Mouse (Mus musculus): ENCODE results near the gene Padi1.

The Padi1 gene

GRCm38 (mm10) chr4:140845666-140846065, at the start of gene Padi1:
Gene Padi1, minus strand, starts transcription at chr4:140845778.
- no peak for DNase-seq (ENCODE audit: low read depth)

GRCm38 (mm10) chr4:140892163-140892530, 46.6 kb upstream of the Padi1 start:
- DNase-seq (ENCODE audit: low read depth), result no peak

GRCm38 (mm10) chr4:140891525-140892162, 46.1 kb upstream of the Padi1 start:
- DNase-seq (ENCODE audit: low read depth), result no peak

- no peak for DNase-seq (ENCODE audit: low read depth)
Observed at GRCm38 (mm10) chr4:140883852-140884251, 38.3 kb upstream of the Padi1 start.

- no peak for DNase-seq (ENCODE audit: low read depth)
Observed at GRCm38 (mm10) chr4:140882981-140883380, 37.4 kb upstream of the Padi1 start.

- DNase-seq (ENCODE audit: low read depth), result no peak
Observed at GRCm38 (mm10) chr4:140882365-140882764, 36.8 kb upstream of the Padi1 start.

- DNase-seq (ENCODE audit: low read depth), result no peak
Observed at GRCm38 (mm10) chr4:140881771-140882170, 36.2 kb upstream of the Padi1 start.

- no peak for DNase-seq (ENCODE audit: low read depth)
Observed at GRCm38 (mm10) chr4:140881026-140881670, 35.6 kb upstream of the Padi1 start.

- no peak for DNase-seq (ENCODE audit: low read depth)
Observed at GRCm38 (mm10) chr4:140880207-140880606, 34.6 kb upstream of the Padi1 start.

- no peak for DNase-seq (ENCODE audit: low read depth)
Observed at GRCm38 (mm10) chr4:140879739-140880138, 34.2 kb upstream of the Padi1 start.

- DNase-seq (ENCODE audit: low read depth), result no peak
Observed at GRCm38 (mm10) chr4:140879116-140879515, 33.5 kb upstream of the Padi1 start.

GRCm38 (mm10) chr4:140878655-140879054, 33.1 kb upstream of the Padi1 start:
- no peak for DNase-seq (ENCODE audit: low read depth)

- no peak for DNase-seq (ENCODE audit: low read depth)
Observed at GRCm38 (mm10) chr4:140877441-140877840, 31.9 kb upstream of the Padi1 start.

- no peak for DNase-seq (ENCODE audit: low read depth)
Observed at GRCm38 (mm10) chr4:140876681-140877080, 31.1 kb upstream of the Padi1 start.

GRCm38 (mm10) chr4:140876161-140876560, 30.6 kb upstream of the Padi1 start:
- no peak for DNase-seq (ENCODE audit: low read depth)

- no peak for DNase-seq (ENCODE audit: low read depth)
Observed at GRCm38 (mm10) chr4:140873011-140873410, 27.4 kb upstream of the Padi1 start.

GRCm38 (mm10) chr4:140872686-140872992, 27.1 kb upstream of the Padi1 start:
- no peak for DNase-seq (ENCODE audit: low read depth)

- peak; percentile 37 for DNase-seq (ENCODE audit: low read depth)
Observed at GRCm38 (mm10) chr4:140871851-140872685, 26.5 kb upstream of the Padi1 start.

GRCm38 (mm10) chr4:140871376-140871775, 25.8 kb upstream of the Padi1 start:
- no peak for DNase-seq (ENCODE audit: low read depth)

GRCm38 (mm10) chr4:140870876-140871275, 25.3 kb upstream of the Padi1 start:
- no peak for DNase-seq (ENCODE audit: low read depth)

GRCm38 (mm10) chr4:140869945-140870344, 24.4 kb upstream of the Padi1 start:
- DNase-seq (ENCODE audit: low read depth), result no peak

- DNase-seq (ENCODE audit: low read depth), result no peak
Observed at GRCm38 (mm10) chr4:140868484-140869190, 23.1 kb upstream of the Padi1 start.

All from c-Kit-positive CD71-negative TER-119-negative erythroid progenitor cells, embryonic 14.5 days (primary cell).